Mouse (Mus musculus) cerebellum, adult 11-12 months (tissue): ENCODE measurements around the gene Lcn8.
"Not testable (repeated sequence)": the region's sequence is repeated elsewhere in the genome, so short reads cannot be mapped to it uniquely, and the experiment has no call there.

Experiments used
- DNase-seq: peaks from one replicate; pipeline ENCODE4 v3.0.0; 2022

The Lcn8 gene

DNA sequence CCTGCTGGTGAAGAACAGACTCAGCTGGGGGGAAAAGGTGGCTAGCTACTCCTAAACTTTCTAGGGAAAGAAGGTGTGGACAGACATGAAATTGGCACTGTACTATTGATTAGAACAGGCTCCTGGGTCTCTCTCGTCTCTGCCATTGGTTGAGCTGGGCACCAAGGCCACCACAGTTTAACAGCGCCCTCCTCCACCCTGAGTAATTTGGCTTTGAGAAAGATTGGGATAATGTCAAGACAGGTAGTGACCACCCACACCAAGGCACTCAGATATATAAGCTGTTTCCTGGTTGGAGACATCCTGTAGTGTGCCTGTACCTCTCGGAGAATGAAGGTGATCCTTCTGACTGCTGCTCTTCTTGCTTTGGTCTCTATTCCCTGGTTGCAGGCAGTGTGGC, 23.6 kb downstream of the Lcn8 start, which contains the start of gene Lcn6:
TSS of gene Lcn6 (plus strand) at position 301 of the 400 bp plus-strand sequence.
- no peak for DNase-seq

DNA sequence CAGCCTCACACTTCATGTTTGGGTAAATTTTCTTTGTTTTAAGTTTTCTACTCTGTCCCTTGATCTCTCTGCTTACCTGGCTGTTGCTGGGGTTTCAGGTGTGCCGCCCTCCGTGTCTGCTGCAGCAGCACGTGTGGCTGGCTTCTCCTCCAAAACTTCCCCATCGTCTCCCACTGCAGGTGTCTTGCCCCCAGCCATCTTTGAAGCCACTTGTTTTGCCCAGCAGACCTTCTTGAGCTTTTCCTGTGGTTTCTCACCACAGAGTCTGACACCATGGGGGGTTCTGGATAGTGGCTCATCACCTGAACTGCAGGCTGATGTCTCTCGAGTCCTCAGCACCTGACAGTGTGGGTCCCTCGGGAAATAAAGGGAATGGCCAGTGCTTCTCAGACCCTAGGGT, 26.6 kb downstream of the Lcn8 start:
- DNase-seq, result no peak

DNA sequence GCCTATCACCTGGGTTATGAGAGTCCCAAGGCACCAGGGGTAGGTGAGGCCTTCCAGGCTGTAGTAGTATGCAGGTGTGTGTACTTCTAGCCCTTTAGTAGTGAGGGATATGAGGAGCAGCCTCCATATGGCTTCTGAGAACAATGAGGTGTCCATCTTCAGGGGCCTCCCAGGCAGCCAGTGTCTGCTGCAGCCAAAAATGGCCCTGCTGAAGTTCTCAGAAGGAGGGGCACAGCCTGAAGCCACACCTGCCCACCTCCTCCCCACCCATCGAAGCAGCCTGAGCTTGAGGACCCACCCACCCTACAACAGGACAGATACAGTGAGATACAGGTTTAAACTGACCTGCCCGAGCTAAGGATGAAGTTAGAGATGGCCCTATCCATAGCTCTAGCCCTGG, 29.5 kb downstream of the Lcn8 start, which contains the start of gene Lcn10:
TSS of gene Lcn10 (plus strand) at position 301 of the 400 bp plus-strand sequence.
- DNase-seq, result no peak

DNA sequence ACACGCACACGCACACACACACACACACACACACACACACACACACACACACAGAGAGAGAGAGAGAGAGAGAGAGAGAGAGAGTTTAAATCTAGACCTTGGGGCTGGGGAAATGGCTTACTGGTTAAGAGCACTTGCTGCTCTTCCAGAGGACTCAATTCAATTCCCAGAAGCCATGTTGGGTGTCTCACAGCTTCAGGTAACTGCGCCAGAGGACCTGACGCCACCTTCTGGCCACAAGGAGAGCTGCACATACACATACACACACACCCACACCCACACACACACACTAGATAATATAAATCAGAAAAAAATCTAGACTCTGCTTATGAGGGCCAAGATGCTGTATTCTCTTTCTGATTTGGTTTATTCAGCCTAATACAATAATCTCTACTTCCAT, 34.0 kb downstream of the Lcn8 start:
- DNase-seq, result no peak

DNA sequence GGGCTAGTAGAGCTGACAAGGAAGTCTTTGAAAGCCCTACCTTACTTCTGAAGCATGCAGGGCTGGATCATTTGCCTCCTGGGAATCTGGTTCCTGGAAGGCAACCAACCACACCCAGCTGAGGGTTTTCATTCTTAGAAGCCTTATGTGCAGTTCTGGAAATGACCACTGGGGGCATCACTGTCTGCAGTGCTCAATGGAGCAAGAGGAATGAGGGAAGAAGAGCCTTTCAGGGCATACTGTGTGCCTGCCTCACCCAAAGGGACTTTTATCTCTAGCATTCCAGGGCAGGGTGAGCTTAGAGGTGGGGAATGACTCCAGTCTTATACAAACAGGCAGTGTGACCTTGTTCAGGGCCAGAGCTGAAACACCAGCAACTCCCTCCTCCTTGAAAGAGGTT, 41.7 kb downstream of the Lcn8 start:
- DNase-seq, result peak; percentile 14

DNA sequence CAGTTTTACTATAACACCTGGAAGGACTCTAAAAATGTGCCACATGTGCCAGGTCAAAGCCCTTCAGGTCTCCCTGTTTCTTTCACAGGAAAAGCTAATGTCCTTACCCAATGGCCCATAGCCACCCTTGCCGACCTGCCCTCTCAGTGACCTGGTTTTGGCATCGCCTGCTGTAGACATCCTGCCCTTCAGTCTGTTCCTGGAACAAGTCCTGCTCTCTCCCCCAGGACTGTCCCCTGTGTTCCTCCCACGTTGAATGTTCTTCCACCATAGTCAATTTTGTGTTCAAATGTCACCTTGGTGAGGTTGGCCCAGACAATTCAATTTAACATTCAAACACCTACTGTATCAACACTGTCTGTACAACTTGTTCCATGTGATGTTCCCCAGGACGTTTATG, 44.0 kb downstream of the Lcn8 start:
- no peak for DNase-seq

DNA sequence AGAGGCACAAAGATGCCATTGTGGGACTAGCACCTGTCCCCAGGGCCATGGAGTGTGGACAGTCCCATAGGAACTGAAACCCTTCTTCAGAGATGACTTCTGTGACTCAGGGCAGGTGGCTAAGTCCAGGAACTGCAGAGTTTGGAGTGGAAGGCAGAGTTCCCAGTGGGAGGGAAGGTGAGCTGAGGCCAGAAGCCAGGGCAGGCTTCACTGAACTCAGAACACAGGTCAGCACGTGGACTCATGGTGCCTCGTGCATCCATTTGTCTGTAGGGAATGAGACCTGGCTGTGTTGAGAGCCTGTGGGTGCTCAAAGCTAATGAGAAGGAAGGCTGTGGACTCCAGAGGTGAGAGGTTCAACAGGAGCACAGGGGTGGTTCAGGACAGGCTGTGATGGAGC, 45.8 kb downstream of the Lcn8 start:
- no peak for DNase-seq

DNA sequence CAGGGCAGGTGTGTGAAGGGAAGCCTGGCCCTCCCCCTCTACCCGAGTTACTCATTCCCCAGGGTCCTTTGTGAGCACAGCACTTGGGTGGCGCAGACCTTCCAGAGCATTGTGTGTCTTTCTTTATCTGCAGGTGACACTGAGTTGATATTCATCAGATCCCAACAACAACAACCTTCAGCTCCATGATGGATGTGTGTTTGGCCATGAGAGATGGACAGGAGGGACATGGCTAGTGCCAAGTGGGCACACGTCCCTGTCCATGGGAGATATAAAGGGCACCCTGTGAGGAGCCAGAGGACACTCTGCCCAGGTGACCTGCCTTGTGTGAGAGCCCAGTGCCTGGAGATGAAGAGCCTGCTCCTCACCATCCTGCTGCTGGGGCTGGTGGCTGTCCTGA, 46.8 kb downstream of the Lcn8 start, which contains the start of gene Obp2a:
TSS of gene Obp2a (plus strand) at position 301 of the 400 bp plus-strand sequence.
- DNase-seq, result not testable (repeated sequence)

DNA sequence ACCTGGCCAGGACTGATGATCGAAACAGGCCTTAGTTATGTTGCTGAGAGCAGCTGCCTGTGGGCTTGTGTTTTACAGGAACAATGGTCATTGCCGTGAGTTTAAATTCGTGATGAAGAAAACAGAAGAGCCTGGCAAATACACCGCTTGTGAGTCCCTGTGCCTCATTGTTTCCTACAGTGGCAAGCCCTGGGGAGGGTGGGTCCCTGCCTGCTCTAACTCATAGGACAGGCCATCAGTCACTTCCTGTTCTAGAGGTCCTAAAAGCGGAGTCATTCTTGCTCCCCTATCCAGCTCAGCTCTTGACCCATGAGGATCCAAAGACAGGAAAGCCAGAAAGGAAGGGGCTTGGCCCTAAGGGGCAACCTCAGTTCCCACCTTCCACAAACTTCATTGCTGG, 48.1 kb downstream of the Lcn8 start:
- no peak for DNase-seq

DNA sequence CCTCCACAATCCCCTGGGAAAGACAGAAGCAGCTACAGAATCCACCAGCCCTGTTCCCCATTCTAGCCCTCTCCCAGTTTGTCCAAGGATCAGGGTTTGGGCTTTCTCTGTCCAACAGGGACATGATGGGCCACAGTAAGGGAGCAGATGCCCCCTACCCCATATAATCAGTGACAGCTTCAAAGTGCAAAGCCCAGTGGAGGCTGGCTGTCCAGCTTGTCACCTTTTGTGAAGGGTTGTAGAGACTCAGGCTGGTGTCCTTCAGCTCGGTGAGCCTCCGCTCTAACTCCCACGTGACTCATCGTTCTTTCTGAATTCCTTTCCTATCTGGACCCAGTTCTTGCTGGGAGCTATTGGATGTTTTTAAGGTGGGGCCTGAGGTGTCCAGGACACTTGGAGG, 50.8 kb downstream of the Lcn8 start:
- DNase-seq, result no peak
